Mouse (Mus musculus) erythroblast, embryonic 14.5 days (primary cell): ENCODE measurements around the gene Hjurp.

Source experiments
- GATA1 ChIP-seq: IDR thresholded peaks from 2 replicates; pipeline ENCODE4 v1.6.1; 2012; ENCODE audit warnings: low read length, inconsistent platforms, mixed read lengths
- TAL1 ChIP-seq: IDR thresholded peaks from 3 replicates; pipeline ENCODE4 v1.6.1; 2012; ENCODE audit warnings: low read length, inconsistent platforms, mixed read lengths

- TF ChIP-seq GATA1 (no peak), TAL1 (no peak)
These were observed 47.9 kb downstream of the Hjurp start for GRCm38 (mm10) chr1:88229566-88229965.
